Mouse (Mus musculus): ENCODE data around the gene Tmco5. TPM values are rescaled to one million over a fixed set of nuclear protein-coding genes. Genes with fewer than 3 reads are reported as not detected.

Gene Tmco5
- not detected for polyA plus RNA-seq (2017; shearing (Covaris generic))

DNA sequence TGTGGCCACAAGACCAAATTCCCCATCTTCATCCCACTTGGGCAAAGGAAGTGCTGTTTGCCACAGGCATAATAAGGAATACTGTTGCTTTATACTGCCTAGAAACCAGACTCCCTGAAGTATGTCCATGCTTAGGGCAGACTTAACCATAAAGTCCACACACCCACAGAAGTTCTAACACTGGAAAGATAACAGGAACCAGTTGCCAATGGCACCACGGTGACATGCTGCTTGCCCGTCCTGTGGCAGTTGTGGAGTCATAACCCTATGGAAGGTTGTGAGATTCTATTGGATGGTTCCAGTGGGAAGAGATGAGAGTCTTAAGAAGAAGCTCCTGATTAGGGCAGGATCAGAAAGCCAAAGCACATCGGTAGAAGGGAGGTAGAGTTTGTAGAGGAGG lies at the start of gene Tmco5:
Gene Tmco5, plus strand, starts transcription at position 301 of the 400 bp plus-strand sequence.

Other genes starting within 250 kb of the Tmco5 start
- gene Spred1, start 242.7 kb downstream of the Tmco5 start, polyA plus RNA-seq (2017; shearing (Covaris generic)), result 0.60 TPM

Measured in inflammation-experienced regulatory T-cells, adult 16 weeks (primary cell).